Mouse (Mus musculus) thymus, postnatal 0 days (tissue): ENCODE measurements at regions not wholly inside any gene's neighbourhood (a gene's known extent, or its start where the extent isn't known, plus 50 kb on each side); places are given as distances from the start of the nearest gene placed in this dataset.

ENCODE experiments used
- DNase-seq: peaks from one replicate; pipeline ENCODE4 v3.0.0-alpha.2; 2015; ENCODE audit warnings: low spot score

DNA sequence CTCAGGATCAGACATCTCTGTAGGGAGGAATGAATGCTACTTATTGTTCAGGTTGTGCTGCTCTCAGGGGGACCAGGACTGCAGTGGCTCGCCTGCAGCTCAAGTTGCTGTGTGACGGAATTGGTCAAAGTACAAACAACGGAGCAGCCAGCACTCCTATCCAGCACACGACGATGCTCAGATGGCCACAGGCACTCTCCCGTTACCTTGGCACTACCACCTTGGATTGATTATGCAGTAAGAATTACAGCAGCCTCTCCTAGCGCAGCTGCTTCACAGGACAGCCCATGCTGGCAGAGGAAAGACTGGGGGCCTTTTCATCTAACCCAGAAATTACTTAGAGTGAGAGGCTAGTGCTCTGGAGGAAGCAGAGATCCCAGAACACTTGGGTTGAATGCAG lies 226.5 kb downstream of the Maf start:
- no peak for DNase-seq

DNA sequence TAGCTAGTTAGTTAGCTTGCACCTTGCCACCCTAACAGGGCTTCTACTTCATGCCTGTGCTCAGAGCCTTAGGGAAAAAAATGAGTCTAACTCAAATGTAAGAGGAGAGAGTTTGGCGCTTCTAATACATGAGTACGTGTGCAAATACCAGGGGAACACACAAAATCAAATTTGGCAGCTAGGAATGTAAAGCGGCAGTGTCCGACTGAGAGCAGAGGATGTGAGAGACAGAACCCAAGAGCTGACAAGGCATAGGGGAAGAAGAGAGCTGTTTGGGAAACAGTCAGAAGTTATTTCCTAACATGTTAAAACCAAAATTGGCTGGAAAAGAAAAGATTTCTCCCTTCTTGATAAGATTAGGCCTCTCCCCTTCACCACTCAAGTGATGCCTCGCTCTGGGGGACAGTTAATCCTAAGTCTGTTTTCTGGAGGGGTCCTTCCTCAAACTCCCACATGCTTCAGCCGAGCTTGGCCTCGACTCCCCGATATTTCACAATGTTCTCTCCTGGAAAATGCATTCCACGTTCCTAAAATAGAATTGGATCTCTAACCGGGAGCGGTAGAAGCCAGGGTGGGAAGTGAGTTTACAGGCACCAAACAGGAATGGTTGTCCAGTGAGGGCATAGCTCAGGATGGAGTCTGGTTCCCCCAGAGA lies 229.1 kb downstream of the Maf start:
- no peak for DNase-seq

DNA sequence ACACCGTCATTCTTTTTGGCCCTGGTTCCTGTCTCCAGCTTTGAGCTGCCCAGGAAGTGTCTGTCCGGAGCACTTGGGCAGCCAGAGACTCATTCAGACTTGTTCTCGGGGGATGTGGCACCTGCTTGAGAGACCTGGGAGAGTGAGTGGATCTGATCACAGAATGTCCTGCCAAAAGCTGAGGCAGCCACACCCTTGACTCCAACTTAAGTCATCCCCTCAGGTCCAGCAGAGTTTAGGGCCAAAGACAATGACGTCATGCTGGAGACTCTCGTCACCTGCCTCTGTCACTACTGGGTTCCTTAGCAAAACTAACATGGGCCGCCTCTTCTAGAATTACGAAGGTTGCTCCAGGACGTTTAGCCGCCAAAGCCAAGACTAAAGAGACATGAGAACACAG lies 231.5 kb downstream of the Maf start:
- no peak for DNase-seq

DNA sequence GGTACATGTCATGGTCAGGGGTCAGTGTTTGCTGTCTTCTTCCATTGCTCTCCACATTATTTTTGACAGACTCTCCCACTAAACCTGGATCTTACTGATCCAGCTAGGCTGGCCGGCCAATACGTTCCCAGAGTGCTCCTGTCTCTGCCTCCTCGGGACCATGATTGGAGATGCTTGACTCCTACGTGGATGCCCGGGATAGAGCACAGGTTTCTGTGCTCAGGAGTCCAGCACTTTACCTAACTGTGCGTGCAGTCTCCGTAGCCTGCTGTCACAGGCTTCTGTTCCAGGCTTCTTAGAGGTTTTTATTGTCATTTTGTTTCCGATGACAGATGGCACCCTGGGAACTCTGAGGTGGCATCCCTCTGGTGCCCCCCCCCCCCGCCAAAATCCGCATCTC lies 232.4 kb downstream of the Maf start:
- no peak for DNase-seq

GRCm38 (mm10) chr8:115473974-115474373 lies 233.6 kb downstream of the Maf start:
- DNase-seq: no peak

- DNase-seq: no peak
Measured at GRCm38 (mm10) chr8:115466553-115466952, 241.0 kb downstream of the Maf start.

DNA sequence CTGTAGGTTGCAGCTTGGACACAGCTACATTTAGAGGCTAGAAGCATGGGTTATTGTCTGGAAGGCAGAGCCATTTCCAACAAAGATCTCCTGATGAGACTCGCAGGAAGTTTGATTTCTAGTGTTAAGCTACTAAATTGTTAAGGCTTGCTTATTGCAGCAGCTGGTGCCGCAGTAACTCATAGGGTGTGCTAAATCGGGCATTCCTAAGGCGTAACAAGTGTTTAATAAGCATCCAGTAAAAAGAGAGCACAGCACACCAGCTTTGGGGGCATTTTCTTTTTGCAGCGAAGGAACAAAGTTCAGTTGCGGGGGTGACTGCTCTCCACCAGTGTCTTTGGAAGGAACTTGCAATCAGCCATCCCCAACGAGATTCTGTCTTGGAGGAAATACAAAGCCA lies 241.5 kb downstream of the Maf start:
- no peak for DNase-seq

DNA sequence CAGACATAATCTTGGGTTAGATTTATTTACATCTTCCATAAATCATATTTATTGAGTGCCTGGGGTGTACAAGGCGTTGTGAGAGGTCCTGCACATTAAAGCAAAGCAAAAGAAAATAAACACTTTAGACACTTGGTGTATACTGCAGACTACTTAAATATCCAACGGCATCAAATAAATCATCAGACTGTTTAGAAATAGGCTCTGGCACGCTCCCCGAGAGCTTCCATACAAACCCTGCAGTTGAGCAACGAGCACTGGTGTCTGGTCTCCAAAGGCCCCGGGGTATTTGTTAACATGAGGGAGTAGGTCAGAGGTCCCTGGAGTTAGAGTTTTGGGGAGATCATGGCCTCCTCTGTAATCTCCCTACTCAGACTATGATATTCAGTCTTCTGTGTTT lies 244.9 kb downstream of the Maf start:
- no peak for DNase-seq

GRCm38 (mm10) chr8:115458119-115458518 lies 249.5 kb downstream of the Maf start:
- no peak for DNase-seq

- no peak for DNase-seq
Measured at GRCm38 (mm10) chr8:115450789-115451188, 256.8 kb downstream of the Maf start.

DNA sequence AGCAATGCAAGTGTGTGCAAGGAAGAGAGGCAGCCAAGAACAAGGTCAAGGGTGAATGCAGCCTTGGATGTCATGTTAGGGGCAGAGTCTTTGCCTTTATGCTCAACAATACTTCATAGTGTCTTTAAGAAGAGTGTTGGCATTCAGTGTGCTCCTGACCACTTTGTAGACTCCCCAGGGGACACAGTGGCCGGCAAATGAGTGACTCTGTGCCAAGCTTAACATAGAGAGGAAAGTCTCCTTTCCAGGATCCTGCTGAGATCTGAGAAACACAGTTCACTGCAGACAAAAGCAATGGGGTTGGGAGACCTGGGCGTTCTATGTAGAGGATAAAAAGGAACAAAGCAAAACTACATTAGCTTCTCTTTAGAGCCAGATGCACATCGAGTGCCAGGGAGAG lies 259.2 kb downstream of the Maf start:
- no peak for DNase-seq

DNA sequence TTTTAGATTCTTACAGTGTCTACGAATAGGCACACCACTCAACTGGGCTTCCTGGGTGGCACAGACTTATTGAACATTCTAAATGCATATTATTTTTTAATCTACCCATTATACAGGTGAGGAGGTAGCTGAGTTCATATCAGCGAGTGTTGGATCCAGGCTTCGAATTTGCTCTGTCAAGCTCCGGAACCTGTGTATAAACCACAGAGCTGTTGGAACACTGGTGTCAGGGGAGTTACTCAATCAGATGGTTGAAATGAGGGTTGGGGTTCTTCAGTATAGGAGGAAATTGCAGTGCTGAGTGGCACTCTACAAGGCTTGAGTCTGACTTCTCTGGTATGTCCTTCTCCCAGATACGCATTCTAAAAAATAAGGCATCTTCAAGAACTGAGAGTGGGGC lies 263.1 kb downstream of the Maf start:
- no peak for DNase-seq

DNA sequence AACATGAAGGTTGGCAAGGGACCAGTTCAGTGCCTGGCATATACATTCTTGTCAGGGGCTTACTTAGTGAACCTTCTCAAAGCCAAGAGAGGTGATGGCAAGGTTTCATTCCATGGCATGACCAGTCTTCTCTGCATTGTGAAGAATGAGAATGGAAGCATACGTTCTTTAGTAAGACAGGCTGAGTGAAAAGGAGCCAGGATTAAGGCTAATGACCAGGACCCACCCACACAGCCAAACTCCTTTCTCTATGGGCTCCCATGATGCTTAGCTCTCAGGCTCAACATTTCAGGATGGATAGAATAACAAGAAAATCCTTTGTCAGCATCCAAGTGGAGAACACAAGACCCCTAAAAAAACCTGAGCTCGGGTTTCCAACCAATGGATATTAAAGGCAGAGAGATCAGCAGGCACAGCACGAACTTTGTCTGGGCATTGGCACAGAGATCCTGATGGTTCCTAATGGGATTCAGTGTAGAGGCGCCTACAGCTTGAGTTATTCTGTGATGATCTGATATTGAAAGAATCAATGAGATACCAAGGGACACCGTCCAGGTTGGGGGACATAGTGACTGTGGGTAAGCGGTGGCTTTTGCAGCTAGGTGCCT lies 265.5 kb downstream of the Maf start:
- DNase-seq: no peak

DNA sequence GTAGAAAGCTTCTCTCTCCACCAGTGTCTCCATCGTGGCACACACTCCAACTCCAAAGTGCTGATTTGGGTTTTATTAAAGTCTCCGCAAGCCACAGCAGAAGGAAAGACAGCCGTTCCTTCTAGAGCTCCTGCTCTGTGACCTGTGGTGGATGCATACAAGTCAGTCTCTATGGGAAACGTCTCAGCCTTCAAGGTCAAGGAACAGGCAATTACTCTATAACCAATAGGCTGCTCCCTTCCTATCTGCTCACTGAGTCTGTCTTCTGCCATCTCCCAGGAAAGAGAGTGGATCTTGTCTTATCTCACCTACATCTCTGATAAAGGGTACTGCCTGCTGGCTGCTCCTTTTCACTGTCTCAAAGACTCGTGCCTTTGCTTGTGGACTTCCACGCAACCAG lies 266.3 kb downstream of the Maf start:
- DNase-seq: no peak

- DNase-seq: no peak
Measured at GRCm38 (mm10) chr8:115440151-115440550, 267.4 kb downstream of the Maf start.

DNA sequence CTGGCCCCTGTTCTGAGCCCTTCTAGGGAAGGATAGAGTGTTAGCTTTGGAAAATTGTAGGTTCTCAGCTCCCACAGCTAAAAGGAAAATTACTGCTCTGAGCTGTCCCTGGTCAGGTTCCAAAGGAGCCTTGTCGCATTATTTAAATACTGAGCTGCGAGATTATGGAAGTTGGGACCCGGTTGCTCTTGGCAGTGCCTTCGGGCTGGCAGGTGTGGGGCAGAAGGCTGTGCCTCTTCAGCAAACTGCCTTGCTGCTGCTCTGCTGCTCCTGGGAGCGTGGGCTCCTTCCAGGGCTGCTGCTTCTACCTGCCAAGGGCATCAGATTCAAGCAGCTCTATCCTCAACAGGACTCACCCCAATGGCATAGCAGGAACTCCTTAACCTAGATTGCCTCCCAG lies 268.1 kb downstream of the Maf start:
- DNase-seq: no peak

GRCm38 (mm10) chr8:115437956-115438355 lies 269.6 kb downstream of the Maf start:
- DNase-seq: no peak

DNA sequence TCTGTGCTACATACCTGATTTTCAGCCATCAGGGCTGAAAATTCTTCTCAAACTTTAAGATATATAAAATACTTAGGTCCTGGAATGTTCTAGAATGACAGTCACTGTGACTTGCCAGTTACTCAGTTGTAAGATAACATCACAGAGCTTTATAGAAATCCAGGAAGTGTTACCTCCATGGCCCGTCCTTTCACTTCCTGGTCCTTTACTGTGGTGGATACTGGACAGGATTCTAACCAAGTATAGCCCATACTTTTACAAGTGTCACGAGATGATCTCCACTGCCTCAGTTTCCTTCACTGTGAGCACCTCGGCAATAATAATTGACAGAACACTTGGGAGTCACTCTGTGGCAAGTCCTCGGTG lies 271.3 kb downstream of the Maf start:
- no peak for DNase-seq

- DNase-seq: no peak
Measured at GRCm38 (mm10) chr8:115435720-115436355, 271.8 kb downstream of the Maf start.

DNA sequence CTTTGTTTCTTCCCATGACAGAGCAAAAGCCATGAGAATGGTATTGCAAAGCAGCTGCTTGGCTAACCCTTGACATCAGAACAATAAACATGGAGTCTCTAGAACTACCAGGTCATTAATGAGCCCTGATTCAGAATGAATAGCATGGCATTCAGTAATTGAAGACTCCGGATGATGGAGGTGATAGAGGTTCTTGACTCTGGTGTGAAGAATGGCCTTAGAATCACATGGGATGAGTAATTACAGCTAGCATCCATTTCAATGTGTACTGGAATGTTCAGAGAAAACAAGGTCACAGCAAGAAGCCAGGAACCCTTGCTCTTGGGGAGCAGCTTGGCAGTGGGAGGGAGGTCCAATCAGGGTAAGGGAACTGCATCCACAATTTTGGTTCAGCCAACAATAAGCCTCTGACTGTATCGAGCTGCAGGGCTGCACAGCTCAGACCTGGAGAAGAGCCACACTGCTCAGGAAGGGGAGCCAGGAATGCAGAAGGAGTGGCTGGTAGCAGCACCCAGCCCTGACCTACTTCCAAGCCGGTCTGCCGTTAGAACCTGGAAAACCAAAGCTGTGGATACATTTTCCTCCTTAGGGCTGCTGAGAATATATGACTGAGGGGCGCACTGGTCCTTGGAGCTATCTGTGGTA lies 275.1 kb downstream of the Maf start:
- no peak for DNase-seq

GRCm38 (mm10) chr8:115430793-115431192 lies 276.8 kb downstream of the Maf start:
- DNase-seq: no peak

DNA sequence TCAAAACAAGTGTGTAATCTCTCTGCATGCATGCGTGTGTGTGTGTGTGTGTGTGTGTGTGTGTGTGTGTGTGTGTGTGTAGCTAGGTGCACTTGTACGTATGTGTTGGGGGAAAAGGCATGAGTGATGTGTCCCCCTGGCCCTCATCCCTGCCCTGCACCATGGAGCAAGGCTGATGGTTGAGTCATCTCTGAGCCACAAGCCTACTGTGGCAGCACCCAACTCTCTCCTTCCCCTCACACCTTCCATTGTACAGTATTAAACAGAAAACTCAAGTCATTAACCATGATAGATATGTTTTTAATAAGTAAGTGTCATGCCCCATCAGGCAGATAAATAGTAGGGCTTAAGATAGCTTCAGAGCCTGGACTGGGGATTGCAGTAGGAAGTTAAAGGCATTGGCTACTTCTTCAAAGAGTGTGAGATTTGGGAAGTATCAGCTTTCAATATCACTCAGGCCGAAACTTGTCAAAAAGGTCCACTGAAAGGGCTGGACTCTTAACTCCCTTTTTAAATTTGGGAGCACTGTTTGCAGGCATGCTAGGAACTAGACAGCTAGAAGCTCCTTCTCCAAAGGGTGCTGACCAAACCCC lies 278.2 kb downstream of the Maf start:
- no peak for DNase-seq
